ENCODE assay signal across 17 mouse cellular contexts in genomic region chr4:108992978-108993377, GRCm38 (mm10).
"Had no signal": no experiment of that assay in that cellular context is flagged by ENCODE, and none has a peak within 500 bp of the region (broad histone marks: within the 10 kb centered on the region; RNA-seq: fewer than 3 reads in every experiment).

No protein-coding gene starts in this region.

- H3K27me3 ChIP-seq: limb, embryonic 12.5 days; limb, embryonic 15.5 days; lung, embryonic 15.5 days had no signal

- H3K27ac ChIP-seq: kidney, embryonic 15.5 days; limb, embryonic 12.5 days; limb, embryonic 15.5 days; liver, embryonic 14.5 days; lung, embryonic 15.5 days had no signal

- ATAC-seq: liver, postnatal 0 days had no signal

- H3K4me3 ChIP-seq: kidney, embryonic 15.5 days; limb, embryonic 12.5 days; limb, embryonic 15.5 days; lung, embryonic 15.5 days had no signal

- H3K9me3 ChIP-seq: kidney, embryonic 15.5 days; limb, embryonic 12.5 days; limb, embryonic 15.5 days; lung, embryonic 15.5 days had no signal

- H3K4me2 ChIP-seq: kidney, embryonic 15.5 days; limb, embryonic 12.5 days; limb, embryonic 15.5 days; liver, embryonic 11.5 days; lung, embryonic 15.5 days; midbrain, embryonic 11.5 days had no signal

- H3K4me1 ChIP-seq: kidney, embryonic 15.5 days; limb, embryonic 12.5 days; limb, embryonic 15.5 days; lung, embryonic 15.5 days had no signal

- H3K36me3 ChIP-seq: kidney, embryonic 15.5 days; limb, embryonic 12.5 days; limb, embryonic 15.5 days; lung, embryonic 15.5 days had no signal

- DNase-seq: kidney, adult 8-10 months; kidney, postnatal 10 days; kidney, postnatal 36 days; left cerebral cortex, postnatal 4 days; liver, postnatal 0 days; lung, postnatal 10 days; lung, postnatal 4 days; midbrain, embryonic 14.5 days; thymus, adult 18-20 months; thymus, postnatal 36 days had no signal

- H3K9ac ChIP-seq: kidney, embryonic 15.5 days; limb, embryonic 12.5 days; limb, embryonic 15.5 days; liver, embryonic 14.5 days; liver, postnatal 0 days; lung, embryonic 15.5 days had no signal
